Mouse (Mus musculus) layer of hippocampus, postnatal 25 days (tissue): ENCODE measurements at regions not wholly inside any gene's neighbourhood (a gene's known extent, or its start where the extent isn't known, plus 50 kb on each side); places are given as distances from the start of the nearest gene placed in this dataset.

Source experiments
- DNase-seq, 2 experiments: peaks; one replicate each; pipeline ENCODE4 v3.0.0; 2022; ENCODE audit warnings: mixed read lengths in 2 of 2, low spot score in 1 of 2; ENCODE audit errors: extremely low spot score in 1 of 2

DNA sequence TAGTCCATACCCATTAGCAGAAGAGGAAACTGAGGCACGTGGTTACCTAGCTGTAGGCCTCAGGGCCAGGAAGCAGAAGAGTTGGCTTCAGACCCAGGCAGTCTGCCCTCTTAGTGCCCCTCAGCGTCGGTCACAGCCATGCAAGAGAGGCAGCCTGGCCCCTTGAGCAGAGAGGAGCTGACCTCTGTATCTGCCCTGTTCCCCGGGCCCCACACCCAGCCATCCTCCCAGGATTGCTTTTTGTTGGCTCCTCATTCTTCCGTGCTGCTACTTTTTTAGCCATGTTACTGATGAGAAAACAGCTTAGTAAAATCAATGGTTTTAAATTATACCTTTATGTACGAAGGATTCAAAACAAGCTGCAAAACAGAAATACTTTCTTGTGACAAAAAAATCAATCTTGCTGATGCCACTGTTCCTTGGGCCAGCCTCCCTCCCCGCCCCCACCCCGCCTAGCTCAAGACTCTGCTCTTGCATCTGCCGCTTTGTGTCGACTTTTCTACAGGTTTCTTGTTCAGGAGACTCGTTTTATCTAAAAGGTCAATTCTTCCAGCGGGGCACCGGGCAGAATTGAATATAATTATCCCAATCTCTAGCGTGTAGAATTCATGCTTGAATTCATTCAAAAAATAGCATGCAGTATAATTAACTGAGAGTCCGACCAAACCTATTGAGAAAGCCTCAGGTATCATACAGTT, 70.8 kb downstream of the Sall1 start:
- no peak for DNase-seq

GRCm38 (mm10) chr8:88958843-88959242, 85.1 kb downstream of the Sall1 start:
- DNase-seq: no peak

DNA sequence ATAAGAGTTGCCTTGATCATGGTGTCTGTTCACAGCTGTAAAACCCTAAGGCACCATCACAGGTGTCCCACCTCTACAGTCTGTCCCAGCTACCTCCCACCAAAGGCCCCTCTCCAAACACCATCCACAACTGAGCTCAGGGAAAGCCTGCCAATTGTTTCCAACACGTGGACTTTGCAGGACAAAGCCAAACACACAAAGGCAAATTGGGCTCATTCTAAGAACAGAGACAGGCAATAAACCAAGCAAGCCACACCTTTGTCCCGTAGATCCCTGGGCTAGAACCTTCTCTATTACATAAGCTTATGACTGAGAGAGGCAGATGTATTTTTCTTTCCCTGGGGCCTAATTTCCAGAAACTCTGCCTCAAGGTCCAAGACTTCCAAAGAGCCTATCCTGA, 90.8 kb downstream of the Sall1 start:
- no peak for DNase-seq

GRCm38 (mm10) chr8:88951829-88952155, 92.2 kb downstream of the Sall1 start:
- no peak for DNase-seq

GRCm38 (mm10) chr8:88951145-88951828, 92.7 kb downstream of the Sall1 start:
- DNase-seq: no peak

- DNase-seq: no peak
Observed at GRCm38 (mm10) chr8:88949975-88950374, 94.0 kb downstream of the Sall1 start.

DNA sequence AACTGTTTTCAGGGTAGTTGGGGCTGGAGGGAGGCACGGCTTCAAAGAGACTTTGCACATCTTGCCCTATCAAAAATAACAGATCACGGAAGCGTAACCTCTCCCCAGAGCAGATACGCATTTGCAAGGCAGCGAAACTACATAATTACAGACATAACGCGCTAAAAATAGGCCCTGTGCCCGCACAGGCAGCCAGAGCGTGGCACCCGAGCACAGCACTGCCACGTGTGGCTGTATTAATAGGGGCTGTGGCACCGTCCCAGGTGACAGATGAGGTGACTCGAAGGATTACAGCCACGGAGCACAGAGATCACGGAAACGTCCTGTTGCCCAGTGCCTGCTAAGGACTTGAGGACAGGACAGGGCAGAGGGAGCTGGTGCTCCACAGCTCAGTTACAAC, 95.0 kb downstream of the Sall1 start:
- DNase-seq: no peak

DNA sequence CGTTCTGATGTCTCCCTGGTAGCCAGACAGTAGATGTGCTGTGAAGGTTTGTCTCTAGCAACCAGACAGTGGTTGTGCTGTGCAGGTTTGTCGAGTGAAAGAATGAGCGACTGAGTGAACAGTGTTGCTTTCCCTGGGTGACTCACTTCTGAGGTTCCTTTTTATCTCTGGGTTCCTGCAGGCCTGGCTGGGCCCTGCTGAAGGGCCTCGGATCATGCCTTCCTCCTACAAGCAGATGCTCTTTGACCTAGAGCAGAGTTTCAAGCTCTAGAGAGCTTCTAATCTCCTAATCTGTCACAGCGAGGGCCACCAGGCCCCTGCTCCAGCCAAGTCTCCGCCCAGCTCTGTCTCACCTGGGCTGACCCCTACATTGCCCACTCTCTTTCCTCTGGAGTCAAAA, 95.6 kb downstream of the Sall1 start:
- DNase-seq: no peak

- no peak for DNase-seq
Observed at GRCm38 (mm10) chr8:88947384-88947783, 96.6 kb downstream of the Sall1 start.

DNA sequence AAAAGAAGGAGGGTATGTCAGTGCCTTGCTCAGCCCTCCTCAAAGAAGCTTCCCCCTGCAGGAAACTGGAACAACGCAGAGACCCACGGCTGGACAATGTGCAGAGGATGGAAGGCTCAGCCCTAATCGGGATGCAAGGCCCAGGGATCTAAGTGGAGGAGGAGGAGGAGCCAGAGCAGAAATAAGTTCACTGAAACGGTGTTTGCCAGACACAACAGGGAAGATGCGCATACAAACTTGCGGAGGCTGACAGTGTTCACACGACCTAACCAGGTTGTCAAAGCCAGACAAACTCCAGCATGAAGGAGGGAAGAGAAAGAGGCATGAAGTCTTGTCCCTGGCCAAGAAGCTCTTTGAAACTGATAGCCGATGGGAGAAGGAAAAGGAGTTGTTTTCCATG, 98.3 kb downstream of the Sall1 start:
- DNase-seq: no peak

DNA sequence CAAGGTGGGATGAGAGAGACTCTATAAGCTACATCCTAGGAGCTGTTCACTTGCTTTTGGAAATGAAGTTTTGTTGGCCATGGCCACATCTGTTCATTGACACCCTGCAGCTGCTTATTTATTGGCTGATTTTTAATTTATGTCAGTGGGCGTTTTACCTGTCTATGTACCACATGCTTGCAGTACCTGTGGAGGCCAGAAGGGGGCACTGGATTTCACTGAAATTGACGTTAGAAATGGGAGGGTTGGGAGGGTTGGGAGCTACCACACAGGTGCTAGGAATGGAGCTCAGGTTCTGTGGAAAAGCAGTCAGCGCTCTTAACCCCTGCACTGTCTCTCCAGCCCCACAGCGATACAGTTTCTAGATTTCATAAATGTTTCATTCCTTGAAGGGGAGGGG, 99.9 kb downstream of the Sall1 start:
- peak in 1 of 2 experiments; percentile 18 for DNase-seq

- no peak for DNase-seq
Observed at GRCm38 (mm10) chr8:88939071-88939746, 104.8 kb downstream of the Sall1 start.

DNA sequence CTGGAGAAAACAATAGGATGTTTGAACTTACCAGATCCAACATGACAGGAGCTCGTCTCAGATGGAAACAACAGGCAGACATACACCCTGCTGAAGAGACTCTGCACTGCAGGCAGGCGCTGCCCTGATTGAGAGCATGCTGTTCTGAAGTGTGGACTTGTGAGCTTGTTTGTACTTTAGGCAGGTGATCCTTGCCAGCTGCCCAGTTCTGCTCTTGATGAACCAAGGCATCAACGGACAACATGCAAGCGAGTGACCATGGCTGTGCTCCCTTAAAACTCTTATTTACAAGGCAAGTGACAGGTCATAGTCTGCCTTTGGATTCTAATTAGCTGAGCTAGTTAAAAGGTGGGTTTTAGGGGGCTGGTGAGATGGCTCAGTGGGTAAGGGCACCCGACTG, 109.3 kb downstream of the Sall1 start:
- no peak for DNase-seq

- no peak for DNase-seq
Observed at GRCm38 (mm10) chr8:88931050-88931449, 112.9 kb downstream of the Sall1 start.

DNA sequence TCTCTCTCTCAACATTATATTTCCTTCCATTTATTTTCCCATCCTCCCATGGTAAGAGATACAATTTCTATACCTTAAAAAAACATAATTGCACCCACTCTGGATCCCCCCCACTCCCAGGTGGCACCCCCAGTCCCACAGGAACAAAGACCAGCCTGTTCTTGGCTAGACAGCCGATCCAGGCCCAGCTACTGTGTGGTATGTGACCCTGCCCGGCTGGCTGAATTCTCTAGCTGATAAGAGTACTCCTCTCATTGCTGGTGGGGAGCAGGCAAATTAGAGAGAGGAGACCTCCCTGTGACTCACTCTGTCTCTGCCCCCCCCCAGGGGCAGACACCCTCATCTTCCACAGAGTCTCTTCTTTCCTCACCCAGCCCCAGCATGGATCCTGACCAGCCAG, 113.6 kb downstream of the Sall1 start:
- no peak for DNase-seq

GRCm38 (mm10) chr8:88928675-88929377, 115.1 kb downstream of the Sall1 start:
- DNase-seq: no peak

DNA sequence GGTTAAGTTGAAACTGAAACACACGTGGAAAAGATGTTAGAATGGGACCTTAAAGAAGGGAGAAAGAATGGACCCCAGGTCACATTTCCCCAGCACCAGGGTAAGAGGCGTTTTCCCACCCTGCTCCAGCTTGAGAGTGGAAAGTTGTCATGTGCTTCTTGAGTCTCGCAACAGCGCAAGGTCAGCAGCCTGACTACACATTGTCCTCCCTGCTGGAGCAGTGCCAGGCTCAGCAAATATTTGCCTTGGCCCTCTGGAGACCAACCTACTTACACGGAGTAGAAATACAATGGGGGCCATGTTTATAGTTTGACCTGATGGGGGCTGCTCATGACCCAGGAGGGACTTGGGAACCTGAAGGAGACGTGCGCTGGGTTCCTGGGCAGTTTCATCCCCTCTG, 121.1 kb downstream of the Sall1 start:
- no peak for DNase-seq

- no peak for DNase-seq
Observed at GRCm38 (mm10) chr8:88921967-88922366, 122.0 kb downstream of the Sall1 start.

- no peak for DNase-seq
Observed at GRCm38 (mm10) chr8:88919282-88919681, 124.7 kb downstream of the Sall1 start.

DNA sequence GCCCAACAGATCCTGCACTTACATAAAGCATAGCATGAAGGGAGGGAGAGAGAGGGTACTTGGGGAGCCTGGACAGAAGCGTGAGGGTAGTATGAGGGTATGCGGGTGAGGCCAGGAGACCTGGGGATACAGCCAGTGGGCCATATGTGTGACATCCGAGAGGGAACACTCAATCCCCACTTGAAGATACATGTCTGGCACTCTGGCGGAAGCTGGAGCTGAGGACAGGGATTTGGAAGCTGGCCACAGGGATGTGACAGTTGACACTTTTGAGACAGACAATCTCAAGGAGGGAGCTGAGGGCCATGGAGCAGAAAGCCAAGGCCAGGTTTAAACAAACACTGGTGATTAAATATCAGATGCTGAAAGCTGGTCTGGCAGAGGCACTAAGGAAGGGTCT, 127.9 kb downstream of the Sall1 start:
- DNase-seq: no peak

DNA sequence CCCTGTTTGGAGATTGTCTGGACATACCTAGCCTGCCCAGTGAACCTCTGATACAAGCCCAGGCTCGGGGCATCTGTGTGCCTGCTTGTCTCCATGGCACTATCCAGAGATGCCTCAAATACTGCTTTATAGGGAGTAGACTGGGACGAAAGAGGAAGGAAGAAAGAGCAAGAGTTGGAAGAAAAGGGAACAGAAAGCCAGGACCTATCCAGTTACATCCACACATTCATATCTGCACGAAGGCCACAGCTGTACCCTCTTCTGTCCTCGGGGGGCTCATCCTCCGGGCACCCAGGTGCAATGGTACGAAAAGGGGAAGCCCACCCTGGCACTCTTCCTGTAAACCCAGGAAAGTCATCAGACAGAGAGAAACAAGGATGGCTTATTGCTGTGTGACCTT, 129.3 kb downstream of the Sall1 start:
- DNase-seq: no peak
